Mouse (Mus musculus) cerebellum, adult 2 months (tissue): ENCODE measurements at regions not wholly inside any gene's neighbourhood (a gene's known extent, or its start where the extent isn't known, plus 50 kb on each side); places are given as distances from the start of the nearest gene placed in this dataset.

Experiments
- CTCF ChIP-seq: fragments of 200-500 bp; IDR thresholded peaks from 2 replicates; pipeline ENCODE4 v1.5.1; 2011; ENCODE audit warnings: low read depth, mild to moderate bottlenecking, control low read depth, low read length, moderate library complexity, borderline replicate concordance; ENCODE audit not compliant: insufficient read depth
- POLR2A ChIP-seq: fragments of 200-500 bp; IDR thresholded peaks from 2 replicates; pipeline ENCODE4 v1.6.1; 2011; ENCODE audit warnings: low read length, control low read depth, borderline replicate concordance; ENCODE audit not compliant: insufficient read depth

- TF ChIP-seq CTCF (no peak), POLR2A (no peak)
Observed at GRCm38 (mm10) chr6:14407754-14408153, 347.3 kb downstream of the Ppp1r3a start.
